Mouse (Mus musculus): ENCODE measurements at regions not wholly inside any gene's neighbourhood (a gene's known extent, or its start where the extent isn't known, plus 50 kb on each side); places are given as distances from the start of the nearest gene placed in this dataset.

DNA sequence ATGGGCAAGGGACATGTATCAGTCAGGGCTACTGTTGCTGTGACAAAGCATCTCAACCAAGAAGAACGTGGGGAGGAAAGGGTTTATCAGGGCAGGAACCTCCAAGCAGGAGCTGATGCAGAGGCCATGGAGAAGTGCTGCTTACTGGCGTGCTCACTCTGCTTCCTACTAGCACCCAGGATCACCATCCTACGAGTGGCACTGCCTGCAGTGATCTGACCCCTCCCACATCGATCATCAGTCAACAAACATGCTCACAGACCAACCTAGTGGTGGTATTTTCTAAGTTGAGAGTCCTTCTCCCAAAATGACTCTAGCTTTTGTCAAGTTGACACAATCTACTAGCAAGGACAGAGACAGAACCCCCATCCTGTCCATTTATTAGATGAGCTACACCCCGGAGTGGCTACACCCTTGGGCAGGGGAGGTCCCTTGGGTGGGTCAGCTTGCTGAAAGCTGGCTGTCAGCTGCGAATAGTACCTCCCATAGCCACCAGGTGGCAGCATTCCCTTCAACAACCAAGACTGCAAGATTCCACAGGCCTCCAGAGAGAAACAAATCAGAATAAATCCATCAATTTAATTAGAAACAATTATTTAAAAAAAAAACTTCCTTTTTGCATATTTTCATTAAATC is 99.9 kb upstream of the Ralgapa2 start:
- no peak overlapping the region for H3K4me2 ChIP-seq (replicated peaks; ENCODE audit: low read depth, low read length)
- H3K36me3 ChIP-seq (ENCODE audit: control insufficient read depth, insufficient read depth, low read length), result no peaks in the 10 kb centered on the region
- no peak overlapping the region for H3K27ac ChIP-seq (ENCODE audit: low read length)
- no peak overlapping the region for H3K4me3 ChIP-seq (ENCODE audit: low read depth, low read length)
- H3K4me1 ChIP-seq (ENCODE audit: control insufficient read depth, insufficient read depth, low read length), result no peaks in the 10 kb centered on the region
- ATAC-seq (ENCODE audit: insufficient number of reproducible peaks, insufficient read depth, low FRiP score, low read depth), result no peak
- 44% methylated on average over 6 of the region's 6 CpGs for WGBS
- H3K27me3 ChIP-seq (ENCODE audit: control insufficient read depth, insufficient read depth, low read length), result no peaks in the 10 kb centered on the region
- H3K9ac ChIP-seq (replicated peaks; ENCODE audit: low read depth, low read length), result no peak overlapping the region
- no peaks in the 10 kb centered on the region for H3K9me3 ChIP-seq (ENCODE audit: control insufficient read depth, low read depth, low read length)

DNA sequence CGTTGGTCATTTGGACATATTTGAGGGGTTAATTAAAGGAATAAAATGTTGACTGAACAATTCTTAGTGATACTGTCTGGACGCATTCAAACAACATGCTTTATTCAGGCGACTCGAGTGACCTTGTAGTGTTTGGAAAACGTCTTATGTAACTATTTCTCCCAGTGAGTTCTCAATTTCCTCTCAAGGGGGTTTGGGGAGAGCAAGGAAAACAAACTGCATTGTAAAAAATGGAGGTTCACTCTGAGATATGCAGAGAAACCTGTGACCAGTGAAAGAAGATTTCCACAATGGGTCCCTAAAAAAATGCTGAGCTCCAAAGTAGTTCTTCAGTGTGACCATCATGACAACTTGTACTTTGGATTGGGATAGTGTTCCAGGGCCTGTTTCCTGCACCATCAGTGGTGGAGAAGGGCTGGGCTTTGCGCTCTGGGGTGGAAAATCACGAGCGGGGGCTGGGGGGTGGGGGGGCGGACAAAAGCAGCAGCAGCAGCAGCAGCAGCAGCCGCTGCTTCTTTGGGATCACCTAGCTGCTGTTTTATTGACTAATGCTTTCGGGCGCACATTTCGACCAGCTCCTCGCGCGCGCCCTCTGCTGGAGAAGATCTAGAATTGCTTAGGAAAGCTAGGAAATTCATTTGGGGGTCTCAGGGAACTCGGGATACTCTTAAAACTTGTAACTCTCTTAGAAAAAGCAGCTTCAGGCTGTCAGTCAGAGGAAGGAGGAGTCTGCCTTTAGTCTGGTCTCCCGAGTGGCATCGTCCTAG is 100.6 kb upstream of the Ralgapa2 start:
- no peak overlapping the region; the same call in 1 of the 2 replicates for H3K9ac ChIP-seq (replicated peaks; ENCODE audit: low read depth, low read length)
- ATAC-seq (ENCODE audit: insufficient number of reproducible peaks, insufficient read depth, low FRiP score, low read depth), result no peak
- H3K27ac ChIP-seq (ENCODE audit: low read length), result no peak overlapping the region
- no peaks in the 10 kb centered on the region for H3K27me3 ChIP-seq (ENCODE audit: control insufficient read depth, insufficient read depth, low read length)
- H3K4me2 ChIP-seq (replicated peaks; ENCODE audit: low read depth, low read length), result peak overlapping the region; percentile 42
- no peaks in the 10 kb centered on the region for H3K9me3 ChIP-seq (ENCODE audit: control insufficient read depth, low read depth, low read length)
- 7% methylated on average over 20 of the region's 20 CpGs for WGBS
- no peaks in the 10 kb centered on the region for H3K4me1 ChIP-seq (ENCODE audit: control insufficient read depth, insufficient read depth, low read length)
- no peaks in the 10 kb centered on the region for H3K36me3 ChIP-seq (ENCODE audit: control insufficient read depth, insufficient read depth, low read length)
- H3K4me3 ChIP-seq (ENCODE audit: low read depth, low read length), result no peak overlapping the region

DNA sequence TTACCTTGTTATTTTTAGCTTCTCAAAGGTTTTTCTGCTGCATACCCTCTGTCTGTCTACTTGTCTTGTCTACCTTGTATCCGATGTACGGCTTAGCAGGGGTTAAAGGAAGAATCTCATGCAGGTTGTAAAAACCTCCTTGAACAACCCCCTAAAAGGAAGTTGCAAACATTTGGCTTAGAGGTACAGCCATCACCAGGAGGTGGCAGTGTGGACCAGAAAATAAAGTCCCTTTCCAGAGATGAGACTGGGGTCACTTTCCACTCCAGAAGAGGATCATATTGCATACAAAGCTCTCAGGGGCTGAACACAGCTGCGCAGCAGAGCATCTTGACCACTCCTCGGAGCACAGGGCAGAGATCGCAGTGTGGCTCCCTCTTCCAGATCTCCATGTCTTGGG is 109.0 kb upstream of the Ralgapa2 start:
- H3K4me1 ChIP-seq (ENCODE audit: control insufficient read depth, insufficient read depth, low read length), result no peaks in the 10 kb centered on the region
- no peak overlapping the region for H3K9ac ChIP-seq (replicated peaks; ENCODE audit: low read depth, low read length)
- H3K27me3 ChIP-seq (ENCODE audit: control insufficient read depth, insufficient read depth, low read length), result no peaks in the 10 kb centered on the region
- H3K9me3 ChIP-seq (ENCODE audit: control insufficient read depth, low read depth, low read length), result no peaks in the 10 kb centered on the region
- WGBS, result 17% methylated on average over 5 of the region's 5 CpGs
- no peak overlapping the region for H3K4me2 ChIP-seq (replicated peaks; ENCODE audit: low read depth, low read length)
- ATAC-seq (ENCODE audit: insufficient number of reproducible peaks, insufficient read depth, low FRiP score, low read depth), result peak; percentile 62; the same call in 1 of the 2 replicates
- H3K27ac ChIP-seq (ENCODE audit: low read length), result no peak overlapping the region
- no peaks in the 10 kb centered on the region for H3K36me3 ChIP-seq (ENCODE audit: control insufficient read depth, insufficient read depth, low read length)
- no peak overlapping the region for H3K4me3 ChIP-seq (ENCODE audit: low read depth, low read length)

DNA sequence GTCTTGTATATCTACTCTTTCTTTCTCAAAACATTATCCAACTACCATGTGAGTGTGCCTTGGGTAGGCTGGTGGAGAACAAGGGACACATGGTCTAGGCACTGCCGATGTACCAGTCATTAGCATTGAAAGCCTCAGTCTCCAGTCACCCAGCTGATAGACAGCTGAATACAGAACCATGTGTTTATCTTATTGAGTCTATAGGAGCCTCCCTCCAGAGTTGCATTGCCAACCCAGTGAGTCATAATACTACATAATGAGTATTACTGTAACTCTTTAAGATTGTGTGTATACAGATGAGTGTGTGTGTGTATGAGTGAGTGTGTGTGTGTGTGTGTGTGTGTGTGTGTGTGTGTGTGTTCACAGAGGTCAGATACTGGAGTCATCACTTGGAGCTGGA is 110.9 kb upstream of the Ralgapa2 start:
- no peak overlapping the region for H3K4me3 ChIP-seq (ENCODE audit: low read depth, low read length)
- no peaks in the 10 kb centered on the region for H3K27me3 ChIP-seq (ENCODE audit: control insufficient read depth, insufficient read depth, low read length)
- H3K4me1 ChIP-seq (ENCODE audit: control insufficient read depth, insufficient read depth, low read length), result no peaks in the 10 kb centered on the region
- H3K4me2 ChIP-seq (replicated peaks; ENCODE audit: low read depth, low read length), result no peak overlapping the region
- no peaks in the 10 kb centered on the region for H3K36me3 ChIP-seq (ENCODE audit: control insufficient read depth, insufficient read depth, low read length)
- no peaks in the 10 kb centered on the region for H3K9me3 ChIP-seq (ENCODE audit: control insufficient read depth, low read depth, low read length)
- WGBS, result 90% methylated on average over 1 of the region's 1 CpGs
- no peak overlapping the region for H3K9ac ChIP-seq (replicated peaks; ENCODE audit: low read depth, low read length)
- no peak overlapping the region for H3K27ac ChIP-seq (ENCODE audit: low read length)
- ATAC-seq (ENCODE audit: insufficient number of reproducible peaks, insufficient read depth, low FRiP score, low read depth), result no peak

DNA sequence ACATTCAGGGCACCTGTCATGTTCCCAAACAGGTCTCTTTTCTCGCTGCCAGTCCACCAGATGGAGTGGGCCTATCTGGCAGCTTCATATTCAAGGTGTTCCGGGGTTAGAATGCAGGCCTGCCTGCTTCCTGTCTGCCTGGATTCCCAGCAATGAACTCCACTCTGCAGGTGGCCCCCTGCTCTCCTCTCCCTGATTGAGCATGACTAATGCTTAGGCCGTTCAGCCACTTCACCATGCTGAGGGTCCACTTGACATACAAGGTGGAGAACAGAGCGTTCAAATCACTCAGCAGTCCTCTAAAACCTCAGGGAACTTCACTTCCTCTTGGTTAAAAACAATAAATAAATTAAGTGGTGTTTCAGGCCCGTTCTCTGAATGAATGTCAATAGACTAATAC is 112.1 kb upstream of the Ralgapa2 start:
- Histone ChIP-seq H3K9me3 (ENCODE audit: control insufficient read depth, low read depth, low read length) (no peaks in the 10 kb centered on the region), H3K9ac (replicated peaks; ENCODE audit: low read depth, low read length) (no peak overlapping the region), H3K27ac (ENCODE audit: low read length) (no peak overlapping the region), H3K4me1 (ENCODE audit: control insufficient read depth, insufficient read depth, low read length) (no peaks in the 10 kb centered on the region), H3K36me3 (ENCODE audit: control insufficient read depth, insufficient read depth, low read length) (no peaks in the 10 kb centered on the region), H3K4me2 (replicated peaks; ENCODE audit: low read depth, low read length) (no peak overlapping the region), H3K4me3 (ENCODE audit: low read depth, low read length) (no peak overlapping the region), H3K27me3 (ENCODE audit: control insufficient read depth, insufficient read depth, low read length) (no peaks in the 10 kb centered on the region)
- 64% methylated on average over 5 of the region's 5 CpGs for WGBS
- ATAC-seq (ENCODE audit: insufficient number of reproducible peaks, insufficient read depth, low FRiP score, low read depth), result no peak

DNA sequence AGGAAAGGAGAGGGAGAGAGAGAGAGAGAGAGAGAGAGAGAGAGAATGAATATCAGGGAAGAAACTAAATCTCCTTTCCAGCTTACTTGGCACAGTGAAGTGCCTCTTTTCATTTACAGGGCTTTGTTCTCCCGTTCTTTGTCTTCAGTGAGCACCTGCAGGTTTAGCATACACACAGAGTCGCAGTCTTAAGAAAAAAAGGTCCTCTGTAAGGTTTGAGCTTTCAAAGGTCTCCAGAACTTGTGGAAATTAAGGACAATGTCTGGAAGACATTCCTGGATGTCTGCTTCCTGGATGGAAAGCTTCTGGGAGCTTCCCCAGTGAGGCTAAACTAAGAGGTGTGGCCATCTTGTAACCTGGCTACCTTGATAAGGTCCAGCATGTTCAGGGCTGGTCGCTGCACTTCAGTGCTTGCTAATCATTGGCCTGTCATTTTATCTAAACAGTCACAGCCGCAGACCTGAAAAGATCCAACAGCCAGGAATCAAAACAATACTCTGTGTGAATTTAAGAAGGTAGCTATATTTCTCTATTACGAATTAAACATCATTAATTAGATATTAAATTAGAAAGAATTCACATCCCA is 113.1 kb upstream of the Ralgapa2 start:
- Histone ChIP-seq H3K4me2 (replicated peaks; ENCODE audit: low read depth, low read length) (no peak overlapping the region), H3K27me3 (ENCODE audit: control insufficient read depth, insufficient read depth, low read length) (no peaks in the 10 kb centered on the region), H3K4me3 (ENCODE audit: low read depth, low read length) (no peak overlapping the region), H3K4me1 (ENCODE audit: control insufficient read depth, insufficient read depth, low read length) (no peaks in the 10 kb centered on the region), H3K9me3 (ENCODE audit: control insufficient read depth, low read depth, low read length) (no peaks in the 10 kb centered on the region), H3K36me3 (ENCODE audit: control insufficient read depth, insufficient read depth, low read length) (no peaks in the 10 kb centered on the region), H3K27ac (ENCODE audit: low read length) (no peak overlapping the region), H3K9ac (replicated peaks; ENCODE audit: low read depth, low read length) (no peak overlapping the region)
- 29% methylated on average over 5 of the region's 5 CpGs for WGBS
- no peak for ATAC-seq (ENCODE audit: insufficient number of reproducible peaks, insufficient read depth, low FRiP score, low read depth)

DNA sequence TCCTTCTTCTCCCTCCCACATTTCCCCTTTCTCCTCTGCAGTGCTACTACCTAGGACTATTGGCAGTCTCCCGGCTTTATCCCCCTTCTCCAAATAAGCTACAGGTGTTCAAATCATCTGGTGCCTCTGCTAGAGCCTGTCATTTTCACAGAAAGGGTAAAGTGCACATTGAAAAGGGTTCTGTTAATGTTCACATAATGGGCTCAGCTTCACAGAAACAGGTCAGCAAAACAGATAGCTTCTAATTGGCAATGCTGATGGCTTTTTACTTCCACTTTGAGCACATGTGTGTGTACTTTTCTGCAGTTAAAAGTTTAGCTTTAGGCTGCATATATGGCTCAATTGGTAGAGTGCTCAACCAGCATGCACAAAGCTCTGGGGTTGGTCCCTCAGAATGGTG is 114.4 kb upstream of the Ralgapa2 start:
- H3K9ac ChIP-seq (replicated peaks; ENCODE audit: low read depth, low read length), result no peak overlapping the region
- WGBS, result 25% methylated on average over 1 of the region's 1 CpGs
- no peaks in the 10 kb centered on the region for H3K36me3 ChIP-seq (ENCODE audit: control insufficient read depth, insufficient read depth, low read length)
- no peaks in the 10 kb centered on the region for H3K4me1 ChIP-seq (ENCODE audit: control insufficient read depth, insufficient read depth, low read length)
- no peak overlapping the region for H3K4me2 ChIP-seq (replicated peaks; ENCODE audit: low read depth, low read length)
- no peak overlapping the region for H3K4me3 ChIP-seq (ENCODE audit: low read depth, low read length)
- H3K27me3 ChIP-seq (ENCODE audit: control insufficient read depth, insufficient read depth, low read length), result no peaks in the 10 kb centered on the region
- no peak overlapping the region for H3K27ac ChIP-seq (ENCODE audit: low read length)
- no peaks in the 10 kb centered on the region for H3K9me3 ChIP-seq (ENCODE audit: control insufficient read depth, low read depth, low read length)
- no peak for ATAC-seq (ENCODE audit: insufficient number of reproducible peaks, insufficient read depth, low FRiP score, low read depth)

DNA sequence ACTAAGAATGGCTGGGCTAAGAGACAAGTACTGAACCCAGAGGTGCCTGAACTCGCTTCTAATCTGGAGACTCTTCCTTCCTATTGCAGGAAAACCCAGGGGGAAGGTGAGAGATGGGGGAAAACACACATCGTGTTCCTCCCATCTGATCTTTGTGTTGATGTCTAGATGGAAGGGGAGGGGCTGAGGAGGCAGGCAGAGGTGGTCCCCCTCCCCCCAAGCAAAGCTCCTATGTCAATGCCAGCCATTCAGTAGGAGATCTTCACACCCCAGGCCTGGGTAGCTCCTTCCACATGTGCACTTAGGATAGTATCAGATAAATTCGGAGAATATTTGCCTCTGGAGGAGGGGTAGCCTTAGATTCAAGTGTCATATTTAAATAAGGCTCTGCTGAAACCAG is 118.0 kb upstream of the Ralgapa2 start:
- H3K9me3 ChIP-seq (ENCODE audit: control insufficient read depth, low read depth, low read length), result no peaks in the 10 kb centered on the region
- no peak overlapping the region for H3K4me3 ChIP-seq (ENCODE audit: low read depth, low read length)
- no peaks in the 10 kb centered on the region for H3K36me3 ChIP-seq (ENCODE audit: control insufficient read depth, insufficient read depth, low read length)
- no peak for ATAC-seq (ENCODE audit: insufficient number of reproducible peaks, insufficient read depth, low FRiP score, low read depth)
- H3K4me2 ChIP-seq (replicated peaks; ENCODE audit: low read depth, low read length), result no peak overlapping the region
- 67% methylated on average over 3 of the region's 3 CpGs for WGBS
- H3K27ac ChIP-seq (ENCODE audit: low read length), result no peak overlapping the region
- H3K4me1 ChIP-seq (ENCODE audit: control insufficient read depth, insufficient read depth, low read length), result no peaks in the 10 kb centered on the region
- H3K9ac ChIP-seq (replicated peaks; ENCODE audit: low read depth, low read length), result no peak overlapping the region
- H3K27me3 ChIP-seq (ENCODE audit: control insufficient read depth, insufficient read depth, low read length), result no peaks in the 10 kb centered on the region
